Mouse (Mus musculus): ENCODE measurements at regions not wholly inside any gene's neighbourhood (a gene's known extent, or its start where the extent isn't known, plus 50 kb on each side); places are given as distances from the start of the nearest gene placed in this dataset.

- H3K4me2 ChIP-seq (ENCODE audit: low read depth, low read length, severe bottlenecking): no peak overlapping the region
- DNase-seq (ENCODE audit: low spot score): peak; percentile 41
- H3K9me3 ChIP-seq (ENCODE audit: control insufficient read depth, low read length): no peaks in the 10 kb centered on the region
- no peak overlapping the region for H3K4me3 ChIP-seq (ENCODE audit: low read depth, low read length)
- no peaks in the 10 kb centered on the region for H3K4me1 ChIP-seq (replicated peaks; ENCODE audit: control insufficient read depth, insufficient read depth, low read length)
- WGBS: 70% methylated on average over 15 of the region's 15 CpGs
- no peak for ATAC-seq (replicated peaks; ENCODE audit: low FRiP score)
- H3K27me3 ChIP-seq (ENCODE audit: control insufficient read depth, insufficient read depth, low read length): peaks cover 2% of the 10 kb centered on the region; the same call in 1 of the 2 replicates
- H3K9ac ChIP-seq (ENCODE audit: low read length): no peak overlapping the region
- H3K36me3 ChIP-seq (ENCODE audit: control insufficient read depth, insufficient read depth, low read length): no peaks in the 10 kb centered on the region
- H3K27ac ChIP-seq (ENCODE audit: low read depth, low read length): no peak overlapping the region
These were observed 170.4 kb downstream of the Emx2 start for GRCm38 (mm10) chr19:59628296-59629160.

GRCm38 (mm10) chr19:59629161-59629445 is 170.9 kb downstream of the Emx2 start:
- no peak overlapping the region for H3K27ac ChIP-seq (ENCODE audit: low read depth, low read length)

GRCm38 (mm10) chr19:59630095-59630494 is 171.9 kb downstream of the Emx2 start:
- ATAC-seq (replicated peaks; ENCODE audit: low FRiP score) (no peak), DNase-seq (ENCODE audit: low spot score) (no peak)
- 51% methylated on average over 8 of the region's 8 CpGs for WGBS
- no peaks in the 10 kb centered on the region for H3K36me3 ChIP-seq (ENCODE audit: control insufficient read depth, insufficient read depth, low read length)
- H3K4me1 ChIP-seq (replicated peaks; ENCODE audit: control insufficient read depth, insufficient read depth, low read length): peaks cover 3% of the 10 kb centered on the region; the same call in 1 of the 2 replicates
- H3K9me3 ChIP-seq (ENCODE audit: control insufficient read depth, low read length): no peaks in the 10 kb centered on the region
- H3K9ac ChIP-seq (ENCODE audit: low read length): no peak overlapping the region
- H3K27me3 ChIP-seq (ENCODE audit: control insufficient read depth, insufficient read depth, low read length): peaks cover 2% of the 10 kb centered on the region; the same call in 1 of the 2 replicates
- no peak overlapping the region for H3K4me2 ChIP-seq (ENCODE audit: low read depth, low read length, severe bottlenecking)
- H3K27ac ChIP-seq (ENCODE audit: low read depth, low read length): no peak overlapping the region
- H3K4me3 ChIP-seq (ENCODE audit: low read depth, low read length): no peak overlapping the region

More at GRCm38 (mm10) chr19:59629161-59629445, 170.9 kb downstream of the Emx2 start:
- ATAC-seq (replicated peaks; ENCODE audit: low FRiP score) (no peak), DNase-seq (ENCODE audit: low spot score) (peak; percentile 41)
- Histone ChIP-seq H3K9me3 (ENCODE audit: control insufficient read depth, low read length) (no peaks in the 10 kb centered on the region), H3K27me3 (ENCODE audit: control insufficient read depth, insufficient read depth, low read length) (peaks cover 2% of the 10 kb centered on the region; the same call in 1 of the 2 replicates), H3K4me1 (replicated peaks; ENCODE audit: control insufficient read depth, insufficient read depth, low read length) (no peaks in the 10 kb centered on the region), H3K4me2 (ENCODE audit: low read depth, low read length, severe bottlenecking) (no peak overlapping the region), H3K9ac (ENCODE audit: low read length) (no peak overlapping the region), H3K36me3 (ENCODE audit: control insufficient read depth, insufficient read depth, low read length) (no peaks in the 10 kb centered on the region), H3K4me3 (ENCODE audit: low read depth, low read length) (no peak overlapping the region)
- WGBS: 100% methylated on average over 2 of the region's 2 CpGs

- H3K4me1 ChIP-seq (replicated peaks; ENCODE audit: control insufficient read depth, insufficient read depth, low read length): peaks cover 3% of the 10 kb centered on the region; the same call in 1 of the 2 replicates
These were observed 172.5 kb downstream of the Emx2 start for GRCm38 (mm10) chr19:59630706-59631105.

GRCm38 (mm10) chr19:59631541-59631940 is 173.4 kb downstream of the Emx2 start:
- H3K36me3 ChIP-seq (ENCODE audit: control insufficient read depth, insufficient read depth, low read length): no peaks in the 10 kb centered on the region
- no peaks in the 10 kb centered on the region for H3K9me3 ChIP-seq (ENCODE audit: control insufficient read depth, low read length)
- no peak overlapping the region for H3K9ac ChIP-seq (ENCODE audit: low read length)
- WGBS: 60% methylated on average over 1 of the region's 1 CpGs
- H3K27me3 ChIP-seq (ENCODE audit: control insufficient read depth, insufficient read depth, low read length): peaks cover 2% of the 10 kb centered on the region; the same call in 1 of the 2 replicates
- H3K4me1 ChIP-seq (replicated peaks; ENCODE audit: control insufficient read depth, insufficient read depth, low read length): peaks cover 3% of the 10 kb centered on the region; the same call in 1 of the 2 replicates
- H3K4me3 ChIP-seq (ENCODE audit: low read depth, low read length): no peak overlapping the region
- H3K4me2 ChIP-seq (ENCODE audit: low read depth, low read length, severe bottlenecking): no peak overlapping the region
- no peak for ATAC-seq (replicated peaks; ENCODE audit: low FRiP score)
- no peak overlapping the region for H3K27ac ChIP-seq (ENCODE audit: low read depth, low read length)
- DNase-seq (ENCODE audit: low spot score): no peak

More at GRCm38 (mm10) chr19:59630706-59631105, 172.5 kb downstream of the Emx2 start:
- WGBS: 29% methylated on average over 4 of the region's 4 CpGs
- H3K4me2 ChIP-seq (ENCODE audit: low read depth, low read length, severe bottlenecking): no peak overlapping the region
- no peak overlapping the region for H3K4me3 ChIP-seq (ENCODE audit: low read depth, low read length)
- no peak overlapping the region for H3K9ac ChIP-seq (ENCODE audit: low read length)
- H3K27ac ChIP-seq (ENCODE audit: low read depth, low read length): no peak overlapping the region
- H3K9me3 ChIP-seq (ENCODE audit: control insufficient read depth, low read length): no peaks in the 10 kb centered on the region
- H3K27me3 ChIP-seq (ENCODE audit: control insufficient read depth, insufficient read depth, low read length): peaks cover 2% of the 10 kb centered on the region; the same call in 1 of the 2 replicates
- DNase-seq (ENCODE audit: low spot score) (no peak), ATAC-seq (replicated peaks; ENCODE audit: low FRiP score) (no peak)
- H3K36me3 ChIP-seq (ENCODE audit: control insufficient read depth, insufficient read depth, low read length): no peaks in the 10 kb centered on the region

- peaks cover 3% of the 10 kb centered on the region; the same call in 1 of the 2 replicates for H3K4me1 ChIP-seq (replicated peaks; ENCODE audit: control insufficient read depth, insufficient read depth, low read length)
- no peak overlapping the region for H3K27ac ChIP-seq (ENCODE audit: low read depth, low read length)
- no peaks in the 10 kb centered on the region for H3K36me3 ChIP-seq (ENCODE audit: control insufficient read depth, insufficient read depth, low read length)
- ATAC-seq (replicated peaks; ENCODE audit: low FRiP score): no peak
- H3K27me3 ChIP-seq (ENCODE audit: control insufficient read depth, insufficient read depth, low read length): peaks cover 2% of the 10 kb centered on the region; the same call in 1 of the 2 replicates
- no peak overlapping the region for H3K9ac ChIP-seq (ENCODE audit: low read length)
- no peak overlapping the region for H3K4me2 ChIP-seq (ENCODE audit: low read depth, low read length, severe bottlenecking)
- no peak for DNase-seq (ENCODE audit: low spot score)
- no peak overlapping the region for H3K4me3 ChIP-seq (ENCODE audit: low read depth, low read length)
- 70% methylated on average over 8 of the region's 8 CpGs for WGBS
- no peaks in the 10 kb centered on the region for H3K9me3 ChIP-seq (ENCODE audit: control insufficient read depth, low read length)
These were observed 178.1 kb downstream of the Emx2 start for GRCm38 (mm10) chr19:59636271-59636670.

GRCm38 (mm10) chr19:59642606-59643005 is 184.4 kb downstream of the Emx2 start:
- no peak overlapping the region for H3K27ac ChIP-seq (ENCODE audit: low read depth, low read length)
- WGBS: 88% methylated on average over 3 of the region's 3 CpGs
- DNase-seq (ENCODE audit: low spot score): no peak
- no peaks in the 10 kb centered on the region for H3K4me1 ChIP-seq (replicated peaks; ENCODE audit: control insufficient read depth, insufficient read depth, low read length)
- no peak overlapping the region for H3K4me2 ChIP-seq (ENCODE audit: low read depth, low read length, severe bottlenecking)
- H3K36me3 ChIP-seq (ENCODE audit: control insufficient read depth, insufficient read depth, low read length): no peaks in the 10 kb centered on the region
- H3K9ac ChIP-seq (ENCODE audit: low read length): no peak overlapping the region
- no peak overlapping the region for H3K4me3 ChIP-seq (ENCODE audit: low read depth, low read length)
- ATAC-seq (replicated peaks; ENCODE audit: low FRiP score): no peak
- no peaks in the 10 kb centered on the region; the same call in 1 of the 2 replicates for H3K27me3 ChIP-seq (ENCODE audit: control insufficient read depth, insufficient read depth, low read length)
- H3K9me3 ChIP-seq (ENCODE audit: control insufficient read depth, low read length): no peaks in the 10 kb centered on the region

- H3K4me3 ChIP-seq (ENCODE audit: low read depth, low read length): no peak overlapping the region
- no peak for DNase-seq (ENCODE audit: low spot score)
- no peaks in the 10 kb centered on the region for H3K4me1 ChIP-seq (replicated peaks; ENCODE audit: control insufficient read depth, insufficient read depth, low read length)
- ATAC-seq (replicated peaks; ENCODE audit: low FRiP score): no peak
- H3K27me3 ChIP-seq (ENCODE audit: control insufficient read depth, insufficient read depth, low read length): no peaks in the 10 kb centered on the region; the same call in 1 of the 2 replicates
- H3K36me3 ChIP-seq (ENCODE audit: control insufficient read depth, insufficient read depth, low read length): no peaks in the 10 kb centered on the region
- no peak overlapping the region for H3K4me2 ChIP-seq (ENCODE audit: low read depth, low read length, severe bottlenecking)
- no peaks in the 10 kb centered on the region for H3K9me3 ChIP-seq (ENCODE audit: control insufficient read depth, low read length)
- 77% methylated on average over 8 of the region's 8 CpGs for WGBS
- no peak overlapping the region for H3K27ac ChIP-seq (ENCODE audit: low read depth, low read length)
- no peak overlapping the region for H3K9ac ChIP-seq (ENCODE audit: low read length)
These were observed 188.1 kb downstream of the Emx2 start for GRCm38 (mm10) chr19:59646231-59646630.

All from forebrain, embryonic 11.5 days (tissue).